Mouse (Mus musculus) thymus, postnatal 0 days (tissue): Measurements from ENCODE around the gene Nol3. TPM values are rescaled to one million over a fixed set of nuclear protein-coding genes. Genes with fewer than 3 reads are reported as not detected.
A peak's percentile ranks its signal among the peaks of the same experiment; 100 is the strongest.
"Not testable (repeated sequence)": the region's sequence is repeated elsewhere in the genome, so short reads cannot be mapped to it uniquely, and the experiment has no call there.

ENCODE experiments used
- DNase-seq: peaks from one replicate; pipeline ENCODE4 v3.0.0-alpha.2; 2015; ENCODE audit warnings: low spot score
- polyA plus RNA-seq: library from polyadenylated mRNA; unstranded; fragments of >200 nt; fragmentation: Nextera tagmentation; extraction: Ambion mirVana; gene quantifications from 2 replicates; pipeline ENCODE4 v1.2.1, GENCODE M21; 2015

Gene Nol3
- polyA plus RNA-seq, 1 experiment from 2014 or later = 0.47 TPM

GRCm38 (mm10) chr8:105288958-105289732 is 13.2 kb downstream of the Nol3 start:
- DNase-seq = peak; percentile 97

GRCm38 (mm10) chr8:105289805-105290460 is 14.0 kb downstream of the Nol3 start, which contains the start of gene 4931428F04Rik:
4931428F04Rik (minus strand) TSS chr8:105289864.
- DNase-seq = peak; percentile 62

GRCm38 (mm10) chr8:105290554-105291314 is 14.8 kb downstream of the Nol3 start:
- peak; percentile 89 for DNase-seq

GRCm38 (mm10) chr8:105291364-105291763 is 15.4 kb downstream of the Nol3 start:
- DNase-seq = not testable (repeated sequence)

- DNase-seq = not testable (repeated sequence)
Measured at GRCm38 (mm10) chr8:105291802-105292201, 15.9 kb downstream of the Nol3 start.

- DNase-seq = no peak
Measured at GRCm38 (mm10) chr8:105292471-105292870, 16.5 kb downstream of the Nol3 start.

- no peak for DNase-seq
Measured at GRCm38 (mm10) chr8:105293405-105293804, 17.5 kb downstream of the Nol3 start.

GRCm38 (mm10) chr8:105294776-105295175 is 18.8 kb downstream of the Nol3 start:
- no peak for DNase-seq

GRCm38 (mm10) chr8:105295256-105295655 is 19.3 kb downstream of the Nol3 start:
- DNase-seq = no peak

- DNase-seq = peak; percentile 37
Measured at GRCm38 (mm10) chr8:105295895-105296573, 20.1 kb downstream of the Nol3 start, which contains the start of gene Exoc3l. Exoc3l (minus strand) TSS chr8:105296101.

- DNase-seq = peak; percentile 91
Measured at GRCm38 (mm10) chr8:105297511-105298192, 21.7 kb downstream of the Nol3 start, which contains the start of gene E2f4. E2f4 (plus strand) TSS chr8:105297663.

- DNase-seq = peak; percentile 72
Measured at GRCm38 (mm10) chr8:105298351-105299252, 22.7 kb downstream of the Nol3 start.

GRCm38 (mm10) chr8:105299962-105300361 is 24.0 kb downstream of the Nol3 start:
- DNase-seq = no peak

- DNase-seq = no peak
Measured at GRCm38 (mm10) chr8:105303396-105303795, 27.5 kb downstream of the Nol3 start.

- DNase-seq = no peak
Measured at GRCm38 (mm10) chr8:105303874-105304273, 27.9 kb downstream of the Nol3 start.

- DNase-seq = peak; percentile 45
Measured at GRCm38 (mm10) chr8:105304325-105305210, 28.6 kb downstream of the Nol3 start.

GRCm38 (mm10) chr8:105305211-105306145 is 29.5 kb downstream of the Nol3 start, which contains the start of gene Elmo3:
Elmo3 (plus strand) TSS chr8:105305601.
- peak; percentile 11 for DNase-seq
